Mouse (Mus musculus) right cerebral cortex, postnatal 10 days (tissue): ENCODE data around the gene Slc22a28.
A peak's percentile ranks its signal among the peaks of the same experiment; 100 is the strongest.
"Not testable (repeated sequence)": the region's sequence is repeated elsewhere in the genome, so short reads cannot be mapped to it uniquely, and the experiment has no call there.

Experiments
- DNase-seq, 2 experiments: peaks; one replicate each; pipeline ENCODE4 v3.0.0; 2021; ENCODE audit warnings: low spot score in 2 of 2

Slc22a28 gene

GRCm38 (mm10) chr19:8131881-8132280 is at the start of gene Slc22a28:
TSS of gene Slc22a28 (minus strand) at chr19:8131982.
- DNase-seq = not testable (repeated sequence)

GRCm38 (mm10) chr19:8148787-8149523 is 17.2 kb upstream of the Slc22a28 start:
- no peak for DNase-seq

GRCm38 (mm10) chr19:8142716-8143115 is 10.9 kb upstream of the Slc22a28 start:
- DNase-seq = not testable (repeated sequence)

GRCm38 (mm10) chr19:8134127-8134841 is 2.5 kb upstream of the Slc22a28 start:
- not testable (repeated sequence) for DNase-seq

GRCm38 (mm10) chr19:8019904-8020349 is 111.9 kb downstream of the Slc22a28 start:
- DNase-seq = peak in 1 of 2 experiments; percentile 15

GRCm38 (mm10) chr19:8019329-8019851 is 112.4 kb downstream of the Slc22a28 start:
- DNase-seq = not testable (repeated sequence)

GRCm38 (mm10) chr19:8018535-8018934 is 113.2 kb downstream of the Slc22a28 start:
- not testable (repeated sequence) for DNase-seq
